Mouse (Mus musculus): ENCODE data around the gene Tbc1d19.

The Tbc1d19 gene

DNA sequence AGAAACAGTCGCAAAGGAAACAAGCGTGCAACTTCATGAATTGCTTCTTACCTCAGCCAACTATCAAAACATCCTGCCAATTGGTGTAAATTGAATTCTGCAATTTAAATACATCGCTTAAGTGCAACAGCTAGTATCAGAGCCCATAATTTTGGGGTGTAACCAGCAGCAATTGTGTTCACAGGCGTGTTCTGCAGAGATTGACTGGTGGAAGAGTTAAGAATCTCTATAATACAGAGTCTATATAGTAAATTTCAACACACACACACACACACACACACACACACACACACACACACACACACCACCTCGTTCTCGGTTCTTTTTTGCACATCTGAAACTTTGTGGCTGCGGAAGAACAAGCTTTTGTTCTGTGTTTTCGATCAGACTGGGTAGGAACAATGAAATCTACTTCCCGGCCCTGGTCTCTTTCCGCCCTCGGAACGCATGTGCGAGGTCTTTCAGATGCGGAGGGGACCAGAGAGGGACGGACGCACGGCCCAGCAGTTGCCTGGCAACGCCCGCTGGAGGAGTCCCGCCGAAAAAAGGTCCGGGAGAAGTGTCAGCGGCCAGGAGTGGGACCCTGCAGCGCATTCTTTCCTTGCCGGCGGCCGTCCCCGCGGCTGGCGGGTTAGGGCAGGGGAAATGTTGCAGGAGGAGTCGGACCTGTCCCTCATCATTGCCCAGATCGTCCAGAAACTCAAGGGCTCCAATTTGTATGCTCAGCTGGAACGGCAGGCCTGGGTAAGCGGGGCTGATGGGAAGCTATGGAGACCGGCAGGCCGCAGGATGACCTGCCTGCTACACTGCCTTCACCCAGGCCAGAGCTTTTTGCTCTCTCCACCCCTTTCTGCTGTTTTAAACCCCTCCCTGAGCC is at the start of gene Tbc1d19:
Gene Tbc1d19, plus strand, starts transcription at position 492 of the 877 bp plus-strand sequence.
- DNase-seq = peak; percentile 87

GRCm38 (mm10) chr5:53759912-53760311 is 49.5 kb upstream of the Tbc1d19 start:
- no peak for DNase-seq

- DNase-seq = no peak
These were observed 48.5 kb upstream of the Tbc1d19 start for GRCm38 (mm10) chr5:53760914-53761313.

GRCm38 (mm10) chr5:53761346-53761745 is 48.1 kb upstream of the Tbc1d19 start:
- no peak for DNase-seq

DNA sequence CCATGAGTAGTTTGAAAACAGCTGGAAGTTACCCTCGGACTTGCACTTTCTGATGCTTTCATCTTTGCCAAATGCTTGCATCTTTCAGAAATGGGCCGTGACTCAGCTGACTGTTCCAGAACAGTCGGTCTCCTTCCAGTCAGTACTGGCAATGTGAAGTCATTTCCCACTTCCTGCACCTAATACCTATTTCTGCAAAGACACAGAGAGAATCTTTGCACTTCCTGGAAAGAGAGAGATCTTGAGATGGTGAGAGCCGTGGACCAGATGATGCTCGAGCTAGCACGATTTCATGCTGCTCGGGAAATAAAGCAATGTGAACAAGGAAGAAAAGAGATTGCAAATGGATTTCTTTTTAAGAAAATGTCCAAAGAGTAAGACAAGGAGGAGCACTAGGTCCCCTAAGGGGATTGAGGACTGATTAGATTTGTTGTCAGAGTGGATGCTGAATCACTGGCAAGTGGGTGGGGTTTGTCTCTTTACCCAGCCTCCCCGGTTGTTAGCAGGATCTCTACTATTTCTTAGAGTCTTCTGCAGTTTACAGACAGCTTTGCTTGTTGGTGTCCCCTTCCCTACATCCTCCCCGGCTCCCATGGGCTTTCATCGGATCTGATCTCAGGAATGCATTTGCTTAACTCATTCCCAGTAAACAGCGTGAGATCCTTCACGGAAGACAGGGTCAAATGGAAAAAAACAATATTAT is 24.4 kb upstream of the Tbc1d19 start:
- DNase-seq = no peak

DNA sequence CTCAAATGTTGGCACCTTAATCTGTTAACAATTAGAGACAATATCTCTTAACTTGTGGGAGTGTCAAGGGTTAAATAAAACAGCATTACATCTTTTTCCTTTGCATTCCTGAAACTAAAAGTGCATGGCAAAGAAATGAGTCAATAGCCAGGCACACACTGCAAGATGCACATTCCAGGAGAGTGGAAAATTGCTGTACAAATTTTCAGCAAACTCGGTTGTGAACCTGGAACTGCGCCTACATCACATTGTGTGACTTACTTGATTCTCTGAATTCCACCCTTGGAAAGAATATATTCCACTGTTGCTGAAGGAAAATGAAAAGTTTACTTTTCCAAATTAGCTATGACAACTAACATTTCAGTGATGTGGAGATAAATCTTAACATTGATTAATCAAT is 8.0 kb upstream of the Tbc1d19 start:
- DNase-seq = no peak

GRCm38 (mm10) chr5:53819711-53820110 is 10.3 kb downstream of the Tbc1d19 start:
- no peak for DNase-seq

DNA sequence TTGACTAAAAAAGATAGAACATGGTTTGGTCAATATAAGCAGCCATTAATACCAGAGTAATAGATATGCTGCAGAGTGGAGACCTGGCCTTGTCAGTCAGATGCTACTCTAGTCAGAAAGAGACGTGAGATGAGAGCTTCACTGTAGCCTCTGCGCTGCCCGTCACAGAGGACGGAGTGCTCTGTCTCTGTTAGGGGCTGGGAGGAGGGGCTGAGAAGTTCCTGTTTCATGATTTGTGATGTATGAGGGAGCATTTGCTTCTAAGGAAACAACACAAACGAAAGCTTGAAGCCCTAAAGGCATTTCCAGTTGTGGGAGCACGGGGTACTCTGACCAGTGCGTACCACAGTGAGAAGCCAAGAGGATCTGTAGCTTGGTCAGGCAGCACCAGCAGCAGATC is 16.5 kb downstream of the Tbc1d19 start:
- DNase-seq = no peak

DNA sequence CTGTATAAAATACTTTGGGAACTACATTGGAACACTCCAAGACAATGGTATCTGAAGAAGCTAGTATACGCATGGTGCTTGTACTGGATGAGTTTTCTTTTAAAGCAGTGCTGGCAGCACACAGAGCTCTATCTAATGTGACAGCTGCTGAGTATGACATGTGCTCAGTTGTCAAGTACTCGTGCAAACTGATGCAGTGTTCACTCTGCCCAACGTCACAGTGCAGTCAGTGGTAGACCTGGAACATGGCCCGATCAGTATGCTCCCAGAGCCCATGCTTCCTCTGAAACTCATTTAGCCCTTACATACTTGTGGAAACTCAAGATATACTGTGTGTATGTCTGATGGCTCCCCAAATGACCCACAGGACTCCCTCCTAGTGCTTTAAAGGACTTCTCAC is 25.1 kb downstream of the Tbc1d19 start:
- no peak for DNase-seq

GRCm38 (mm10) chr5:53841256-53841655 is 31.9 kb downstream of the Tbc1d19 start:
- no peak for DNase-seq

DNA sequence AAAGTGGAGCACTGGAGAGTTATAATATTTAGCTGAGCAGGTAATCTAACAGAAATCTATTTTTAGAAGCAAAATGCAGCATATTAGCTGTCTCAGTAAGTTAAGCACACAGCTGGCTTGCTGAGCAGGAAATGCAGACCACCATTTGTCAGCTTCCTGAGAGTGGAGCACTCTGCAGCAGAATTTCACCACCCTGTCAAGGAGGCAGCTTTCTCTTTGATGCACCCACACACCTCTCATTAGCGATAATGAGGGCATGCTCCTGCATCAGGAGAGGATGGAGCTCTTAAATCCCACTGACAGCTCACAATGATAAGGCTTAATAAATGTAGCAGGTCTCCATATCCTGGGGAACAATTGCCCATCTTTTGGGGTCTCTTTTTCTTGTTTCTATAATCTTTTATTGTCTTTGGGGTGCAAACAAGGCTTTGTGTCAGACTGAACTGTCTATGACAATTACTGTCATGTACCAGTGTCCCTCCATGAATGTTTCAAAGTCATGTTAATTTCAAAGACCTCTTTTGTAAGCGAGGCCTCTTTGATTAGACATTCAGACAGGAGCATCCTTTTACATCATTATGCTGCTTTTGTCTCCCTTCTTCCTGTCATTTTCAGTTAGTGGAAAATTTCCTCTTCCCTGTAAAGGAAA is 39.0 kb downstream of the Tbc1d19 start:
- DNase-seq = no peak

DNA sequence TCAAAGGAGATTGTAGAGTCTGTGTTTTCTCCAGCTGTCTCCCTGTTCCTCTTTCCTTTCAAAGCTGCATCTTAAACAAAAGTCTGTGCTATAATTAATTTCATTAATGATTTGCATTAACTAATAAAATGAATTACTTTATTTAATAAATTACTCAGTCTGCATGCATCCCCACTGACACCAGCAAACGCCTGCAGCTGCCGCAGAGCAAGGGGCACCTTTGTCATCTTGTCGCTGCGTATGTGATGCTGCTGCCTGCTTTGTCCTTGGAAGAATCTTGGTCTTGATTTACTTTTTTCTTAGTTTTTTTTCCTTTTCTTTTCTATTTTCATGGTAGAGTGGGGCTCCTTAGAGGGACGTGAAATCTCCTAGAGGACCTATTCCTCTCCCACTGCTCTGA is 43.2 kb downstream of the Tbc1d19 start:
- no peak for DNase-seq

DNA sequence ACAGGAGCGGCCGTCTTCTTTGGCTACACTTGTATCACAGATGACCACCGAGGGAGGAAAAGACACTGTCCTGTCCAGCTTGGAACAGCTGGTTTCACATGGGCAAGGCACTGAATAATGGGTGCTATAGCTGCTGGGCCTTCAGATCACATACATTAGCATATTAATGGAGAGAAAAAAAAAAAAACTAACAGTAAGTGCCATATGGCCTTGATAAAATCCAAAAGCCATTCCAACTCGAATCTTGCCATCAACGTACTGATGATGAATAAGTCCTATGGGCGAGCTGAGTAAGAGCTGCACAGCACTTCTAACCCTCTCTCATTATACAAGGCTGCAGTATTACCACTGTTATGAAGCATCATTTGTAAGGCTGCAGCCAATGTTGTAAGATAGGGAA is 45.2 kb downstream of the Tbc1d19 start:
- no peak for DNase-seq

DNA sequence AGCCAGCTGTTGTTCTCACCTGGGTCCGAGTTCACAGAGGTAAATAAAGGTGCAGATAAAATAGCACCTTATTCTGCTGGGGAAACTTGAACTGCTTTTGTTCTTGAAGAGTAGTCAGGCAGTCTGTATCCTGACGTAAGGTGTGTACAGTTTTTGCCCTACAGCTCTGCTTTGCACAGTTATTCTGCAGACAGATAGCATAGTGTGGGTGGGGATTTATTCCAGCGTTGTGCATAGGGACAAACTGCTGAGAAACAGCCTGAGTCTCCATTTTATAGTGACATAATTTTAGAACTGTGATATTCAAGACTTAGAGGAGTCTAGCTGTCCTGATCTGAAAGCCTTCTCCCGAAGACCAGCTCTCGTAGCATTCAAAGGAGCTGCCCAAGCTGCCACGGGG is 46.6 kb downstream of the Tbc1d19 start:
- no peak for DNase-seq

- no peak for DNase-seq
These were observed 55.7 kb downstream of the Tbc1d19 start for GRCm38 (mm10) chr5:53865146-53865545.

- DNase-seq = no peak
These were observed 56.6 kb downstream of the Tbc1d19 start for GRCm38 (mm10) chr5:53865991-53866390.

- DNase-seq = peak; percentile 83
These were observed 62.4 kb downstream of the Tbc1d19 start for GRCm38 (mm10) chr5:53871665-53872312.

DNA sequence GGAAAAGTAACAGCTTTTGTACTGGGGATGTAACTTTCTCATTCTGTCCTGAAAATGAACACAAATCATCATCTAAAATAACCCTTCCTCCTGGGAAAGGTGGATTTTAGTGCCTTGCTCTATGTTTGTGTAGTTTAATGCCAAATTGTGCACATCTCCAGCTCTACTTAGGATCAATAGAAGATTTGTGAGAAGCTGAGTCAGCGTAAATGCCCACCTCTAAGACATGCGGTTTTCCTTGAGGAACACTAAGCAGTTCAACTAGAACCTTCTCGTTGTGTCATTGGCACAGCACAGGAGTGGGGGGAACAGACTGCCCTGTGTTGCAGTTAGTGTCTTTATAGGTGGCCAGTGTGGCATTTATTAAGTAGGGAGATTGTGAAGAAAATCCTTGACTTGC is 65.6 kb downstream of the Tbc1d19 start:
- DNase-seq = no peak

DNA sequence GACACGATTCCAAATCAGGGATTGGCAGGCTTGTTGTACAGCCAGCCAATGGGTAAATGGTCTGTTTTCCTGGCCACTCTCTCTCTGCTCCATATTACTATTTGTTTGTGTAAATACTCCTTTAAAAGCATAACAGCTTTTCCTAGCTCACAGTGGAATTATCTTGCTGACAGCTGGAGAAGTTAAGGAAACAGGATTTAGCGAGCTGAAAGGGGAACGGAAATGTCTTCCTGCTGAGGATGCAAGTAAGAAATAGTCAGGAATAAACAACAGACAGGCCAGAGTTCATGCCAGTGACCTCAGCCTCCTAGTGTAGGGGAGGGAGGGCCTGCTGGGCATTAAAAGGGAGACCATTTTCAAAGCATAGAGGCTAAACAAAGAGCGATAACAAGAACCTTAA is 71.3 kb downstream of the Tbc1d19 start:
- DNase-seq = peak; percentile 67

DNA sequence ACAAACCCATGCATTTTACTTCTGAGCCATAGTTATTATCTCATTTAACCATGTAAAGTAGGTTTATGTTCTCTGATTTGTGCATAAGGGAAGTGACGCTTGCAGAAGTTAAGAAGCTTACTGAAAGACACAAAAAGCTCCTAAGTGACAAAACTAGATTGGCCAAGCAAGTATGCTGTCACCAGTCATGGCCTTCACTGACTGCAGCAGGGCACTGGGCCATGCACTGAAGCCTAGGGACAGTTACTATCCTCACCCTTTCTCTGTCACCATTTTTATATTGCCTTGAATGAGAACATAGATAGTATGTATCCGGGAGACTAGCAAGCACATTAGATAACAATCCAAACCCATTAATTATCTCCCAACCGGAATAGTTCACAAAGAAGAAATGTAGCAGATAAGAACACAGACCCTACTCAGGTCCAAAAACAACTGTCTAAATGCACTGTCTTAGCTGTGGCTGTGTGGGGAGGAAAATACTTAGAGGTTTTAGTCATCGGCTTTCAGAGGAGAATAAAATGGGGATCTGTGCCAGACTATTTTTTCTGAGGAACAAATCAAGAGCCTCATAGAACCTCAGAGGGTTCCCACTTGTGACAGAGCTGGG is 72.1 kb downstream of the Tbc1d19 start:
- DNase-seq = peak; percentile 15

GRCm38 (mm10) chr5:53901406-53901805 is 92.0 kb downstream of the Tbc1d19 start:
- peak; percentile 53 for DNase-seq

DNA sequence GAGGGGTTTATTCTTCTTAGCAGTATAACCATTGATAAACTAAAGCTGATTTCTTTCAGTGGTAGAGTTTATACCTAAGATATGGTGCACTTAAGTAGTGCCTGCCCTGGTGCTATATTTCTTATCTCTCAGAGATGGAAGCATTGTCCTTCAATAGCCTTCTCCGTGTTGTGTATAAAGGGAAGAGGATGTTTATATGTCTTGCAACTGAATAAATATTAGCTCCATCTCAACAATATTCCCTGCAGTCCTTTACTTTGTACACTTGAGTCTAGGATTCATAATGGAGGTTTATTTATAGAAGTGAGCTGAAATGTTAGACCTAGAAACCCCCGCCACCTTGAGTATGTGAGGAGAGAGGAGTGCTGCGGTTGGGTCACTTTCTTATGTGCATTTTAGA is 93.4 kb downstream of the Tbc1d19 start:
- DNase-seq = peak; percentile 26

DNA sequence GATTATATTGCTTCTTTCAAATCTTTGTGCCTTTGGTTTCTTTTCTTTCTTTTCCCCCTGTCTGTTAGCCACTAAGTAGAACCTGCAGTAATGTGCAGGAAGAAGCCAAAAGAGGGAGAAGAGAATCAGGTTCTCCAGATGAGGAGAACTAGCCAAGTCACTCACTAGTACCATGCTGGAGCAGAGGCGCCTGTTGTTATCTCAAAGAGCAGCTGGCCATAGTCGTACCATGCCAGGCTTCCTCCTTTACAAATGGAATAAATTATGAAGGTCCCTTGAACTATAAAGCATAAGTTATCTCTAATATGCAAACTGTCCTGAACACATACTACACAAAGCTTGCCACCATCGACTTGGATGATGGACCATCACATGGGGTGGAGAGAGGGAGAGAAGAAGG is 99.8 kb downstream of the Tbc1d19 start:
- DNase-seq = no peak
